Mouse (Mus musculus): ENCODE data around the gene Adad2. TPM values are rescaled to one million over a fixed set of nuclear protein-coding genes. Genes with fewer than 3 reads are reported as not detected.

The Adad2 gene
- polyA plus RNA-seq, 1 experiment from 2014 or later: not detected

DNA sequence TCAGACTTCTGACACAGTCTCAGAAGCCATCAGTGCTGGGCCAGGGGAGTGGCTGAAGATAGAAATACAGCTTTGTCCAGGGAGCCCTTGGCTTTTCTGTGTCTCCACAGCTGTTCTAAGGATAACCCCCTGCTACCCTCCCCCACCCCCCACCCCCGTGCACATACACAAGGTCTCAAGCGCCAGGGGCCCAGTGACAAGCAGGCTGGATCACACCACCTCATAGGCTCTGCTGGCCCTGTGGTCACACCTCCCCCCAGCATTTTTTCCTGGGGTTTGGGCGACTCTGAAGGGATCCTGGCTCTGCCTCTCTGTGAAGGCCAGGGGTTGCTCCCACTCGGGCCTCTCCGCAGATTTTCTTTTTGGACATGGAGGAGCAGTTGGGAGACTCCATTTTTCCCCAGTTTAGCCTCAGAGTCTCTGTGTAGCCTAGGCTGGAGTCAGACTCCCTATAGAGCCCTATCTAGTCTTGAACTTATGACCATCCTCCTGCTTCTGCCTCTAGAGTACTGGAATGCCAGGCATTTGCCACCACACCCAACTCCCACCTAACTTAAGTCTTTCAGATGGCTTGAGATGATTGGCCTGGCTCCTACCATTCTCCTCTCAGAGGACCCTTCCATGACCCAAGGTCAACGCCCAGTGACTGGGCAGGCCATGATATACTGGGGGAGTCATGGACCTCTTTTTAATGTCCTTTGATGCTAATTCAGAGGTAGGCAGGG, 7.7 kb downstream of the Adad2 start:
- no peak for TF ChIP-seq EP300 (IDR thresholded peaks at IDR 0.05; ENCODE audit: low read depth)
- TF ChIP-seq CTCF (IDR thresholded peaks at IDR 0.05; ENCODE audit: low read depth): no peak
- 64% methylated on average over 6 of the region's 6 CpGs for WGBS (ENCODE audit: insufficient replicate concordance)
- H3K27me3 ChIP-seq (ENCODE audit: insufficient read depth, low read length): no peaks in the 10 kb centered on the region
- no peaks in the 10 kb centered on the region for H3K9me3 ChIP-seq (ENCODE audit: low read length)
- DNase-seq (no peak), ATAC-seq (no peak)
- H3K9ac ChIP-seq (replicated peaks): no peak overlapping the region
- H3K4me3 ChIP-seq (ENCODE audit: low read depth, low read length): no peak overlapping the region
- H3K4me1 ChIP-seq (ENCODE audit: insufficient read depth): no peaks in the 10 kb centered on the region
- no peak overlapping the region for H3K27ac ChIP-seq (ENCODE audit: low read depth)
- no peak overlapping the region for H3K4me2 ChIP-seq (ENCODE audit: low read depth, low read length)
- no peaks in the 10 kb centered on the region for H3K36me3 ChIP-seq (replicated peaks; ENCODE audit: insufficient read depth, low read length)

GRCm38 (mm10) chr8:119620848-119621465, 8.4 kb downstream of the Adad2 start:
- Histone ChIP-seq H3K9me3 (ENCODE audit: low read length) (no peaks in the 10 kb centered on the region), H3K27me3 (ENCODE audit: insufficient read depth, low read length) (no peaks in the 10 kb centered on the region), H3K4me2 (ENCODE audit: low read depth, low read length) (no peak overlapping the region), H3K4me1 (ENCODE audit: insufficient read depth) (no peaks in the 10 kb centered on the region), H3K4me3 (ENCODE audit: low read depth, low read length) (no peak overlapping the region), H3K27ac (ENCODE audit: low read depth) (no peak overlapping the region), H3K36me3 (replicated peaks; ENCODE audit: insufficient read depth, low read length) (no peaks in the 10 kb centered on the region), H3K9ac (replicated peaks) (no peak overlapping the region)
- no peak for TF ChIP-seq CTCF (IDR thresholded peaks at IDR 0.05; ENCODE audit: low read depth)
- no peak for TF ChIP-seq EP300 (IDR thresholded peaks at IDR 0.05; ENCODE audit: low read depth)
- DNase-seq: no peak
- 74% methylated on average over 14 of the region's 14 CpGs for WGBS (ENCODE audit: insufficient replicate concordance)
- no peak for ATAC-seq

GRCm38 (mm10) chr8:119622555-119622954, 10.0 kb downstream of the Adad2 start:
- TF ChIP-seq CTCF (IDR thresholded peaks at IDR 0.05; ENCODE audit: low read depth) (no peak), EP300 (IDR thresholded peaks at IDR 0.05; ENCODE audit: low read depth) (no peak)
- no peak for DNase-seq
- H3K9me3 ChIP-seq (ENCODE audit: low read length): no peaks in the 10 kb centered on the region
- H3K4me1 ChIP-seq (ENCODE audit: insufficient read depth): 0 out of 2 replicates have a peak, but pooled peaks cover 2% of the 10 kb centered on the region
- no peaks in the 10 kb centered on the region for H3K27me3 ChIP-seq (ENCODE audit: insufficient read depth, low read length)
- no peak overlapping the region for H3K4me3 ChIP-seq (ENCODE audit: low read depth, low read length)
- no peak for ATAC-seq
- H3K4me2 ChIP-seq (ENCODE audit: low read depth, low read length): no peak overlapping the region
- no peak overlapping the region for H3K27ac ChIP-seq (ENCODE audit: low read depth)
- no peak overlapping the region for H3K9ac ChIP-seq (replicated peaks)
- H3K36me3 ChIP-seq (replicated peaks; ENCODE audit: insufficient read depth, low read length): no peaks in the 10 kb centered on the region
- 57% methylated on average over 4 of the region's 4 CpGs for WGBS (ENCODE audit: insufficient replicate concordance)

DNA sequence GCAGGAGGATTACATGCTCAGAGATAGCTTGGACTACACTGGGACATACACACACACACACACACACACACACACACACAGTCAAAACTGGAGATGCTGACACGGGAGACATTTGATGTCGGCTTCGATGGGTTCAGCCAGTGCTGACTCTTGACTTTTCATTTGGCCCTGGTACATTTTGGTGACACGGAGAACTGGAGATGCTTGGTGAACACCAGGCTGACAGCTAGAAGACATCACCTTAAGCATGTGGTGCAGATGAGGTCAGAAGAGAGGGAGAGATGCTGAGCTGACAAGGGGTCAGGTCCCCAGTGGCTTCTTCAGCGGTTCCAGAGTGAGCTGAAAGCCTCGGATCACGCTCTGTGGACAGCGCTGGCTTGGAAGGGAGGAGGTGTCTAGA, 10.5 kb downstream of the Adad2 start:
- Histone ChIP-seq H3K27ac (ENCODE audit: low read depth) (no peak overlapping the region), H3K4me1 (ENCODE audit: insufficient read depth) (0 out of 2 replicates have a peak, but pooled peaks cover 2% of the 10 kb centered on the region), H3K4me3 (ENCODE audit: low read depth, low read length) (no peak overlapping the region), H3K4me2 (ENCODE audit: low read depth, low read length) (no peak overlapping the region), H3K9ac (replicated peaks) (no peak overlapping the region), H3K27me3 (ENCODE audit: insufficient read depth, low read length) (no peaks in the 10 kb centered on the region), H3K36me3 (replicated peaks; ENCODE audit: insufficient read depth, low read length) (no peaks in the 10 kb centered on the region), H3K9me3 (ENCODE audit: low read length) (no peaks in the 10 kb centered on the region)
- 79% methylated on average over 8 of the region's 8 CpGs for WGBS (ENCODE audit: insufficient replicate concordance)
- no peak for DNase-seq
- ATAC-seq: no peak
- no peak for TF ChIP-seq CTCF (IDR thresholded peaks at IDR 0.05; ENCODE audit: low read depth)
- TF ChIP-seq EP300 (IDR thresholded peaks at IDR 0.05; ENCODE audit: low read depth): no peak

DNA sequence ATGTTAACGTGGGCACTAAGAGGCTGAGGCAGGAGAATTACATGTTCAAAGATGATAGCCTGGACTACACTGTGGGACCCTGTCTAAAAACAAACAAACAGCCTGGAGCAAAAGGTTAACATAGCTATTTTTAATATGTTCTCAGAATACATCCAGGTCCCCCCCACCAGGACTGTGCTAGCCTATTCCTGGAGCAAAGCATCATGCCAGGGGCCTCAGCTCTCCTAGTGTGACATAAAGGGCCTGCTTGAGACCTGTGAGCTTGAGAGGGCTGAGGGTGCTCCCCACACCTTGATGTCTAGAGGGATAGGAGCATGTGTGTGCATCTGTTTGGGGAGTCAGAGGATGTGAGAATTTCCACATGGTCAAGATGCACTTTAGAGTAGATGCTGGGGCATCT, 11.2 kb downstream of the Adad2 start:
- DNase-seq (no peak), ATAC-seq (no peak)
- no peak overlapping the region for H3K9ac ChIP-seq (replicated peaks)
- no peak for TF ChIP-seq EP300 (IDR thresholded peaks at IDR 0.05; ENCODE audit: low read depth)
- no peaks in the 10 kb centered on the region for H3K9me3 ChIP-seq (ENCODE audit: low read length)
- 73% methylated on average over 1 of the region's 1 CpGs for WGBS (ENCODE audit: insufficient replicate concordance)
- 0 out of 2 replicates have a peak, but pooled peaks cover 2% of the 10 kb centered on the region for H3K4me1 ChIP-seq (ENCODE audit: insufficient read depth)
- H3K27ac ChIP-seq (ENCODE audit: low read depth): no peak overlapping the region
- no peak overlapping the region for H3K4me3 ChIP-seq (ENCODE audit: low read depth, low read length)
- no peaks in the 10 kb centered on the region for H3K27me3 ChIP-seq (ENCODE audit: insufficient read depth, low read length)
- H3K4me2 ChIP-seq (ENCODE audit: low read depth, low read length): no peak overlapping the region
- no peaks in the 10 kb centered on the region for H3K36me3 ChIP-seq (replicated peaks; ENCODE audit: insufficient read depth, low read length)

GRCm38 (mm10) chr8:119624916-119625315, 12.4 kb downstream of the Adad2 start:
- H3K4me3 ChIP-seq (ENCODE audit: low read depth, low read length): no peak overlapping the region
- 0 out of 2 replicates have a peak, but pooled peaks cover 2% of the 10 kb centered on the region for H3K4me1 ChIP-seq (ENCODE audit: insufficient read depth)
- no peak for TF ChIP-seq EP300 (IDR thresholded peaks at IDR 0.05; ENCODE audit: low read depth)
- no peak for TF ChIP-seq CTCF (IDR thresholded peaks at IDR 0.05; ENCODE audit: low read depth)
- H3K27ac ChIP-seq (ENCODE audit: low read depth): no peak overlapping the region
- H3K9me3 ChIP-seq (ENCODE audit: low read length): no peaks in the 10 kb centered on the region
- no peak for DNase-seq
- no peaks in the 10 kb centered on the region for H3K27me3 ChIP-seq (ENCODE audit: insufficient read depth, low read length)
- H3K36me3 ChIP-seq (replicated peaks; ENCODE audit: insufficient read depth, low read length): no peaks in the 10 kb centered on the region
- ATAC-seq: no peak
- WGBS (ENCODE audit: insufficient replicate concordance): 90% methylated on average over 7 of the region's 7 CpGs
- H3K9ac ChIP-seq (replicated peaks): no peak overlapping the region
- H3K4me2 ChIP-seq (ENCODE audit: low read depth, low read length): no peak overlapping the region
